Mouse (Mus musculus): Measurements from ENCODE around the gene Rab3il1.

The Rab3il1 gene

DNA sequence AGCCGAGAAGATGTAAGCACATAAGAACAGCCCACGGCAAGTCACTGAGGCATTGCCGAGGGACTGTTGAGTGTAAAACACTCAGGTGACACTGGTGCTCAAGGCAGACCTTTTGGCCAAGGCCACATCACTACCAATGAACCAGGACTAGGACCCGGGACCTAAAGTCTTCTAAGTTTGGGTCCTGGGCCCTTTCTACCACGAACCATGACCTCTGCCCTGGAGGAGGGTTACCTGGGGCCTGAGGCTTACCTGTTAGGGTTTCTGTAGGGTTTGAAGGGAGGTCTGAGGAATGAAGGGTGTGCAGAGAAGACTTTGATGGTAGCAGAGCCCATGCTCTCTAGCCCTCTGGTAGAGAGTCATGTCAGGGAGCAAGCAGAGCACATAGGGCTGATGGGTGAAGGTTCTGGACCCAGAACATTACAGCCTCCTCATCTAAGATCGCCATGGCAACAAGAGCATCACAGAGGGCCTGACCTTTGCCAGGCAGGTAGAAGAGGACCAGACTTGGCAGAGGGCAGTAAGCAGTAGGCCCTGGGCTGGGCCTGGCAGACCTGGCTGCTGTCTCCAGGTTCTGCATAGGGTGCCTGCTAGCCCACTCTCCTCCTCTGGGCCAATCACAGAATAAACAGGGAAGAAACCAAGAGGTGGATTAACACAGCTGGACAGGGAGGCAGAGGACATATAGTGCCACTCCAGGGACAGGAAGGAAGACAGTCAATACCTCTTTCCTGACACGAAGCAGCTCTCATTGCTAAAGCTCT is at the start of gene Rab3il1, which contains the start of gene Best1:
TSS of gene Rab3il1 (plus strand) at position 464 of the 764 bp plus-strand sequence.
TSS of gene Best1 (minus strand) at position 428 of the 764 bp plus-strand sequence.
- DNase-seq (ENCODE audit: low spot score), result no peak

DNA sequence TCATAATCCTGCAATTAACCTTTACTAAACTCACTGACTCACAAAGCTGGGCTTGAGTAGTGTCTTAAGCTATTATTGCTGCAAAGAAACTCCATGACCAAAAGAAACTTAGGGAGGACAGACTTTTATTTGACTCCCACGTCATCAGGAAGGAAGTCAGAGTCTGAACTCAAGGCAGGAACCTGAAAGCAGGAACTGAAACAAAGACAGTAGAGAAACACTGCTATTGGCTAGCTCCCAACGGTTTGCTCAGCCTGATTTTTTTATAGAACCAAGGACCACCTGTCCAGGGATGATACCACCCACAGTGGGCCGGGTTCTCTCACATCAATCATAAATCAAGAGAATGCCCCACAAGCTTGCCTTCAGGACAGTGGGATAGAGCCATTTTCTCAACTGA is 49.1 kb upstream of the Rab3il1 start:
- peak; percentile 31 for DNase-seq (ENCODE audit: low spot score)

DNA sequence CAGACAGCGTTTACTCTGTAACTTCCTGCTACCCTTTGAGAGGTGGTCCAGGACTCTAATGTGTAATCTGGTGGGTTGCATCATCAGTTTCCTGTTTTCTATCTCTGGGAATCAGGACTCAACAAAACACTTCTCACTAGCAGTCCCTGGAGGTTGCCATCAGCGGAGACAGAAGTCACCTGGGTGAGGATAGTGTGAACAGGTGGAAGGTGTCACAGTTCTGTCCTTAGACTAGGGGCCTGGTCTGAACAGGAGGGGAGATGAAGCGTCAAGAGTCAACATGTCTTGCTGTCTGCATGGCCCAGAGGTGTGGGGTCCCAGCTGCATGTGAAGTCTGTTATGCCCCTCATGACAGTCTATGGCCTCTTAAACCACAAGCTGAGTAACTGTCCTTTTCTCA is 48.6 kb upstream of the Rab3il1 start:
- DNase-seq (ENCODE audit: low spot score), result peak; percentile 46

DNA sequence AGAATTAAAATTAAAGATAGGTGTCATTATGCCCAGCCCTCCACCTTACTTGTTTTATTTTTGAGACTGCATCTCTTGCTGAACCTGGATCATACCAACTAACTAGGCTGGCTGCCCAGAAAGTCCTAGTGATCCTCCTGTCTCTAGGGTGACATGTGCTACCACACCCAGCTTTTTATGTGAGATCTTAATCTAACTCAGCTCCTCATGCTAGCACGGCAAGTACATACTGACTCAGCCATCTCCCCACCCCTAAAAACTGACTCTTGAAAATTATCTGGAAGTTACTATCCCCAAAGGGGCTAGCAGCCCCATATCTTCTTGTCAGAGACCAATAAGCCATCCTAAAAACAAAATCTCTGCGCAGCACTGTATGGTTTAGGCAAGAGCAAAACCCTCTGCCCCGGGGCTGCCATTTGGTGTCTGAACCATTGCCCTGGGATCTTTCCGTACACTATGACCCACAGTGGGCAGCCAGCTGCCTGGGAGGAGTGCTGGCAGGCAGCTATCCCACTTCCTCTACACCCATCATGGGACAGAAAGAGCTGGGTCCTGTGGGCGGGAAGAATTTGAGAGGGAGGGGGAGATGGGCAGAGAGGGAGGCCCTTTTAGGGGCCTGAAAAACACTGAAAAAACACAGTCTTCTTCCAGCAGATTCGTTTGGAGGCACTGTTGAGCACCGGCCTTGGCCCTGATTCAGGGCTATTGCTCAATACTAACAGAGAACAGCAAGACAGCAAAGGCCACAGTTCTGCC is 47.2 kb upstream of the Rab3il1 start:
- peak; percentile 91 for DNase-seq (ENCODE audit: low spot score)

DNA sequence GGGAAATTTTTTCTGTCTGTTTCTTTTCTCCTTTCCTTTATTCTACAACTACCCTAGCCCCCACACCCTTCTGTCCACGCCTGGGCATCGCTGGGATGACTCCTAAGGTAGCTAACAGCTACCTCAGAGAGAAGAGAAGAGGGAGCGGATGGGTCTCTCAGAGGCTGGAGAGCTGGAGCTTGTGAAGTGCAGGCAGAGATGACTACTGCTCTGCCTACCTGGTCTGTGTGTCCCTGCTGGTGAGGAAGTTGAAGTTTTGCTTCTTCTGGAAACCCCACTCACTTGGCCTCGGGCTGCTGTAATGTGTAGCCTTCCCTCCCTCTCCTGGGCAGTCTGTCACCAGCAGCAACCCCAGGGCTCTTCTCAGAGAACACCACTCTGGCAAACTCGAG is 46.7 kb upstream of the Rab3il1 start:
- DNase-seq (ENCODE audit: low spot score), result peak; percentile 46

DNA sequence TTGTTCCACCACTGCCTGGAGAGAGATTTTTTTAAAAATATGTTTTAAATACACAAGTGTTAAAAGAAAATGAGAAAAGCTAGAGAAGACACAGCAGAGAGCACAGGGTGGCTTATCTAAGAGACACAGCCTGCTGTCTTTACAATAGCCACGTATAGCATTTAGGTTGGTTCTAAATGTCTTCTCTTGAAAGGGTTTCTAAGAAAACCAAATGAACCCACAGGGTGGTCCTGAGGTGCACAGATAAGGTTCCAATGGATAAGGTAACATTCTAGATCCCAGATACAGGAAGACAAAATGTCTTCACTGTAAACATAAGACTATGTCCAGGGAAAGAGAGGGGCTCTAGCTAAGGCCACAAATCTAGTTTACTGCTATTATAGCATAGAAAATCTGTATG is 46.0 kb upstream of the Rab3il1 start:
- no peak for DNase-seq (ENCODE audit: low spot score)

DNA sequence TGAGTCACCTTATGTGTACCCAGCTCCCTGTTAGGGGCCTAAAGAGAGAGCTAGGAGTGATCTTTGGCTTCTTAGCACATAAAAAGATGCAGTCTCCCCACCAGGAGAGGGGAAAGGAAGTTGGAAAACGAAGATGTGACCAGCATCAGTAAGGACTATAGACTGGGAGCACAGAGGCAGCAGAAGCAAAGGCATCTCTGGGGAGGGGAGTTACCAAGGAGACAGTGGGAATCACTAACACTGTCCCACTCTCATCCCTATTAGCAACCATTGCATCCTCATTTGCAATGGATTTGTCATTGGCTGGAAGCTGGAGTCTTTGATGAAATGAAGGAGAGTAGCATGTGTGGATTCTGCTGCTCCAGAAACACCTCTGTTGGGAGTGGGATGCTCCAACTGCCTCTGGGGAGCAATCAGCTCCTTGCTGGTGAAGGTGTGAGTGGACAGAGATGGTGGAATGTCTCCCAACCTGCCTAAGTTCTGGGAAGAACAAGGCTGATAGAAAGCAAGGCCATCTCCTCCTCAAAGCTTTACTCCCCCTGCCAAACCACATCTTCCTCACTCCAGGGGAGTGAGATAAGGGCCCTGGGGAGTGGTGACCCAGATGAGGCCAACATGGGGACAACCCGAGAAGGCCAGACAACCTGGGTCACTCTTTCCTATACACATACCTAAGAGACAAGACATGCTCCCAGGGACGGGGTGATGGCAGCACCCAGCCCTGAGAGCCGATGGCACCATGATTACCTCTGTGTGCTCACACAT is 44.7 kb upstream of the Rab3il1 start:
- DNase-seq (ENCODE audit: low spot score), result no peak

DNA sequence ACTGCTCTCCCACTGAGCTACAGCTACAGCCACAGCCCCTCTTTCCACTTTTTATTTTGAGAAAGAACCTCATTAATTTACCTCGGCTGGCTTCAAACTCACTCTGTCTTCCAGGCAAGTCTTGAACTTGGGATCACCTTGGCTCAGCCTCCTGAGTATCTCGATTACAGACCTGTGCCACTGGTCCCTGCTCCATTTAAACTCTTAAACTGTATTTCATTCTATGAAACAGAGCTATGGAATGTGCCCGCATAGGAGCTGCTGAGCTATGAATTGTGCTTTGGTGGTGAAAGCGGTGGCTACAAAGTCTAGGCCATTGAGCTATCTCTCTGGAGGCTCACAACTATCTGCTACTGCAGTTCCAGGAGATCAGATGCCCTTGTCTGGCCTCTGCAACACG is 43.5 kb upstream of the Rab3il1 start:
- DNase-seq (ENCODE audit: low spot score), result no peak

DNA sequence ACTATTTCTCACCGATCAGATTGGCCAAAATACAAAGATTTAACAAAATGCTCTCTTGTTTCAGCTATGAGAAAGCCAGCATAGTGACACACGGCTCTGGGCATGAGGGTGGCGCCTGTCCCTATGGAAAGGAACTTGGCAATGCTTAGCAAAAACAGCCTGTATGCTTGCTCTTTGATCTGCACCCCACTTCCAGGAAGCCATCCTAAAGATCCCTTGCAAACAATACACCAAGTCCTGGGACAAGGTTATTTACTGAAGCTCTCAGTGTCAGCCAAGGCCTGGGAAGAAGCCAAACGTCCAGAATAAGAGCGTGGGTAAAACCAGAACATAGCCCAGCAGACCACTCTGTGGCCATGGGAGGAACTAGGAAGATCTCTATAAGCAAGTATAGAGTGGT is 40.7 kb upstream of the Rab3il1 start:
- no peak for DNase-seq (ENCODE audit: low spot score)

DNA sequence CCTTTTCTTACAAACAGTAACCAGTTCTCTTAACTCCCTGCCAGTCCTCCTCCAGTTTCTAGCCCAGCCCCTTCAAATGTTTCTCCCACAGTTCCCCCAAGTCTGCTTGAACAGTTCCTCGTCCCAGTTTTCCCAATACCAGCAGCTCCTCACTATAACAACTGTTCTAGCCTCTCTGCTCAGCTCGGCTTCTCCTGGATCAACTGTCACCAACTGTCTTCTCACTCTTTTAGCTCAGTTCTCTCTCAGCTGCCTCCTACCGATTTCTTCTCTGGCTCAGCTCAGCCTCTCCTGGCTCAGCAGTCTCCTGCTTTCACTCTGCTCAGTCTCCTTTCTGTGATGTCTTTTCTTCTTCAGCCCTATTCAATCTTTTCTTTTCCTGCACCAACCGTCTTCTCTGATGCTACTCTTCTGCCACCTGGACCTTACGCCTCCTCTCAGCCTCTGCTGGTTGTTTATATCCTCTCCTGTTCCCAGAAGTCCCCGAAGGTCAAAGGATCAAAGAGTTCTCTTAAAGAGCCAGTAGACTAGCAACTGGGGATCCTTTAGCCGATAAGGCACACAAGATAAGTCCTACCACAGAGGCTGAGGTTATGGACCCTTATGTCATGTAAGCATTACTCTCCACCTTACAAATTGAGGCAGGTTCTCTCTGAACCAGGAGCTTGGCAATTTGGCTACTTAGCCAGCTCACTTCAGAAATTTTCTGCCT is 37.1 kb upstream of the Rab3il1 start:
- no peak for DNase-seq (ENCODE audit: low spot score)

DNA sequence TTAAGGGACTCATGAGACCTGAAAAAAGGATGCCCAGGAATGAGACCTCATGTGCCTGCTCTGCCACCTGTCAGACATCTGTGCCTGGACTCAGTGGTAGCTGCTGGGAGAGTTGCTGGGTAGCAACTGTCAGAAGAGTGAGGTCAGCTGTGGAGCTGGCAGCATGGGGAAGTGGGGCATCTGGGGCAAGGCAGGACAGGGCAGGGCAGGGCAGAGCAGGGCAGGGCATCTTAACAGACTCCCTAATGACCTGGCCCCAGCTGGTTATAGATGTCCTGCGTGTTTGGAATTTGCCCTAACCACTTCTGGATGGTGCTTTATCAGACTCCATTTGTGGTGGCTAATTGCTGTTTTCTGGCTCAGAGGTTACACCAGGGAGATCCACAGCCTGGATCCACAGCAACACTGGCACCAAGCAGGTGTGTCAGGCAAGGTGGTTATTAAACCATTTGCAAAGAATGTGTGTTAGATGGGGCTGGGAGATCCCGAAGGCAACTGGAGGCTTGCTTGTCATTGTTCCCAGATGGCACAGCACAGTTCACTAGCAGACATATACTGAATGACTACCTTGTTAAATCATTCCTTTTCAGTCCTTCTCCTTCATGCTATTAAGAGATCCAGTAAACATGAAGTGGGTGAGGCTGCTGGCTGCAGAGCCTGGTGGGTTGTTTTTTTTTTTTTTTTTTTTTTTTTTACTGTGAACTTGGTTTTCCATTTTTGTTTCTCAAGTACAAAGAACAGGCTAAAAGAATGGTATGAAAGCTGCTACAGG is 35.2 kb upstream of the Rab3il1 start:
- no peak for DNase-seq (ENCODE audit: low spot score)

DNA sequence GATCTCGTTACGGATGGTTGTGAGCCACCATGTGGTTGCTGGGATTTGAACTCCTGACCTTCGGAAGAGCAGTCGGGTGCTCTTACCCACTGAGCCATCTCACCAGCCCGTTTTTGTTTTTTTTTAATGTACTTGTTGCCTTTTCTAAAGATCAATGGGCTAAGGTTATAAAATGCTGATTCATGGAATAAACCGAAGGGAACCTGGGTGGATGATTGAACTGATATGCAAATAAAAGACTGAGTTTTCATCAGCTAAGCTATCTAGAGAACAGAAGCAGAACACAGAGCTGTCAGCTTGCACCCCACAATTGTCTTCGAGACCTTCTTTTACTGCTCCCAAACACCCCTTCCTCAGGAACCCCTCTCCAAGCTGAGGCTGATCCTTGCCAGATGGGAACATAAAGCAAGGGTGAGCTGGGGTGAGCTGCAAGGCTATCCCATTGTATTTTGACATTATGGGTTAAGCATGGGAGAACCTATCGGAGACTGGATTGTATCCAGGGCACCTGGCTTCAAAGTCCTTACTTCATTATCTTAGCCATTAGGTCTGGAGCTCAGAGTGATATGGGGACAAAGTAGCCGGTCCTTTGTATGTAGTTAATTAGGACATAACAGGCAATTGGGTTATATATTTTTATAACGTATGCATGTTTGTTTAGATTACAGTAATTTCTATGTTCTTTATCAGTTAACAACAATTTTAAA is 33.2 kb upstream of the Rab3il1 start:
- DNase-seq (ENCODE audit: low spot score), result no peak

DNA sequence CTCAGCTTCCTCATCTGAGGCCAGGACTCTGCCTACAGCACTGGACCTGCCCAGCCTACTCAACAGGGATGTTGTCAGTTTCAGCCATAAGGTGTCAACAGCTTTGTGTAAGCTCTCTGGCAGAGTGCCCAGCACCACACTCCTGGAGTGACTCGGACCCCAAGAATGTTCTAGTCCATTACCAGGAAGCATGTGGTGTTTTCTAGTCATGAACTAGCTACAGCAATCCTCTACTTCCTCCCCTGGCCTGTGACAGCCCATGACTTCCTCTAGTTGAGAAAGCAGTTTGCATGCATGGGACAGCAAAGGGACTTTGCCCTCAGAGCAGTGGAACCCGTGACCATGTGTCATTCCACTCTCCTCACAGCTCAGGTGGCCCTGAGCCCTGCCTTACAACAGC is 26.6 kb upstream of the Rab3il1 start:
- DNase-seq (ENCODE audit: low spot score), result peak; percentile 76

DNA sequence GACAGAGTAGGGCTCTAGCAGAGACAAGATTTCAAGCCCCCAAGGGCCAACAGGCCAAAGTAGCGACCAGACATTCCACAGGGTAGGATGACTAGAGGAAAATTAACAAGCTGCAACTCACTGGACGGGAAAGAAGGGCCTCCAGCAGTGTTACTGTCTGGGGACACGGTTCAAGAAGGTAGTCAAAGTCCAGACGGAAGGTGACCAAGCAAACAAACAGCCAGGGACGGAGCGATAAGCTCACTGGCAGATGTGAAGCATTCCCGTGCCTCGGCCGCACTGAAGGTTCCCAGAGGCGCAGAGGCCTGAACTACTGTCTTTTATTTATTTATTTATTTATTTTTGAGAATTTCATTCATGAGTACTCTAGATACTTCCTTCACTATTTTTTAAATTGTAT is 24.4 kb upstream of the Rab3il1 start:
- no peak for DNase-seq (ENCODE audit: low spot score)

DNA sequence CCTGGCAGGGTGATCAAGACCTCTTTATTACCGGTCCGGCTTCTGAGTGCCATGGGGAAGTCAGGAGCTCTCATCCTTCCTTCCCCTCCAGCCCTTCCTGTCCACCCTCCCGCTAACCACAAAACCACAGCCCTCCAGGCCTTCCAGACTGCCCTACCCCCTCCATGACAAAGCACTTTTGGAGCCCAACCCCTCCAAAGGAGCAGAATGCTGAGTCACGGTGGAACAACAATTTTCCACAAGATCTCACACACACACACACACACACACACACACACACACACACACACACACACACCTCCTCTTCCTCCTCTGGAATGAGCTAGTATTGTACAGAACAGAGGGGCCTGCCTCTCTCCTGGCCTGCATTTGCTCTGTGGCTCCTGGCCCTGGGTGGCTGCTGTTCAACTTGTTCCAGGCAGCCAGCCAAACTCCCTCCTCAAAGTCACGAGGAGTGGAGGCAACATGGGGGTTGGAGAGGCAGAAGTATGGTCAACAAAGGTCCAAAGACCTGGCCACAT is 23.0 kb upstream of the Rab3il1 start:
- DNase-seq (ENCODE audit: low spot score), result peak; percentile 87

DNA sequence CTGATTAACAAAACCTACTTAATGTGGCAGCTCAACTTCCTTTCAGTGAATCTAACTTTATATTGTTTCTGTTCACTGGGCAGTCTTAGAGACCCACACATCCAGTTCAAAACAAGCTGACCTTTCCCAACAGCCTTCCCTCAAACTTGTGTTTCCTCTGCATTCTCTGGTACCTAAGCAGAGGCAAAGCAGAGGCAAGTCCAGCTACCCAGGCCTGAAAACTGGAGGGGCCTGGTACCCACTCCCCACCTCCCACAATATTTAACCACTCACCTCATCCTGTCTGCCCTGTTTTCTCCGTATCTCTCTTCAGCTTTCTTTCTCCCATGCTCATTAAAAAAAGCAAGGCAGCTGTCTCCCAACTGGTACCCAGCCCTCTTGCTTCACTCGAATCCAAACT is 22.3 kb upstream of the Rab3il1 start:
- no peak for DNase-seq (ENCODE audit: low spot score)

DNA sequence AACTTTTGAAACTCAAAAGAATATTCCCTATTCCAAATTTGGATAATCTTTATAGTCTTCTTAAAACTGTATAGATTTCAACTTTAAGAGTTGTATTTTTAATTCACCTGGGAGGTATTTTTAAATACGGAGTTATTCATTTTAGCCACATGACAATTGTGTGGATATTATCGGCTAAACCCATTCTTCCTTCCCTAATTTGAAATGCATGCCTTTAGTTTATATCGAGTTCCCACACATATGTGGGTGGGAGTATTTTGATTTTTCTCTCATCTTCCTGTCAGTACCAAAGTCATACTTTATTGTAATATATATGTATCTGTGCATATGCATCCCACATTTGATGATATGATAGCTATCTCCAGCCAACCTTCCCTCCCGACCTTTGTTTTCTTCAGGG is 21.2 kb upstream of the Rab3il1 start, which contains the start of gene Fth1:
TSS of gene Fth1 (plus strand) at position 341 of the 400 bp plus-strand sequence.
- DNase-seq (ENCODE audit: low spot score), result no peak

DNA sequence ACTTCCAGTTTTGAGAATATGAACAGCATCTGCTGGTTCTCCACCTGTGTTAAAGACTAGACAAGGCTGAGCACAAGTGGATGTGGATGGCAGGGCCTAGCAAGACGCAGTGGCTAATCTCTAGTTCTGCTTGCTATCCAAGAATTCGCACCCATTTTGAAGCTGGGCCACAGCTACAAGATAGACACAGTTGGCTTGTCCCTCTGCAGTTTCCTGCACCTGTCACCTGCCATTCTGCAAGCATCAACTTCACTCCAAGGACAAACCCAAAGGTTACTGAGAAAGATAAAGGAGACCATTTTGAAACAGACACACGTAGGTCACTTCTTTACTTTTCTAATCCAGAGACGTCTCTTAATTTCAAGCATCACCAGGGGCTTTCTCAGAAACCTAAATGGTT is 19.8 kb upstream of the Rab3il1 start:
- DNase-seq (ENCODE audit: low spot score), result no peak

DNA sequence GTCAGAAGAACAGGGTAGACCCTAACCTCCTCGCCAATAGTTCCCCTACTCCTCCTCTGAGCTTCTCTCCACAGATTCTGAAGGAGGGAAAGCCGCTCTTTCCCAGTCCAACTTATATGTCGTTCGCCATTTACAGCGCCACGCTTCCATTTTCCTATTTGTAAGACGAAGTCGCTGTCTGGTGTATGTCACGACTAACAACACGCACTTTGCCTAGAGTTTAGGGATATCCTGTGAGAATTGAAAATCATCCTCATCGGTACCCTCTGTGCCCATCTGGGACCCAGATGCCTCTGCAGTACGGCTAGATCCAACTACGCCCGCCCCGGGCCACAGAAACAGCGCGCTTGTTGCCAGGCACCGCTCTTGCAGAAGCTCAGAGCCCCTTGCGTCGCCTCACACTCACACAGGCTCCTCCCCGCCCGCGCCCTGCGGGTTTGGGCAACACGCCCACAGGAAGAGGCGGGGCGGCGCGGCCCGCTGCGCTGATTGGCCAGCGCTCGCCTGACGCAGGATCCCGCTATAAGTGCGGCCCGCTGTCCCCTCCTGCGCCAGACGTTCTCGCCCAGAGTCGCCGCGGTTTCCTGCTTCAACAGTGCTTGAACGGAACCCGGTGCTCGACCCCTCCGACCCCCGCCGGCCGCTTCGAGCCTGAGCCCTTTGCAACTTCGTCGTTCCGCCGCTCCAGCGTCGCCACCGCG is 19.2 kb upstream of the Rab3il1 start:
- peak; percentile 96 for DNase-seq (ENCODE audit: low spot score)

Data from lung, postnatal 25 days (tissue).